Mouse (Mus musculus) erythroblast, adult 5-6 weeks (primary cell): Measurements from ENCODE around the gene Tbcd. TPM values are rescaled to one million over a fixed set of nuclear protein-coding genes. Genes with fewer than 3 reads are reported as not detected.

Experiments used
- ATAC-seq: replicated peaks from 2 replicates; pipeline ENCODE4 v1.8.0; 2016; ENCODE audit warnings: moderate number of reproducible peaks, mild to moderate bottlenecking, moderate TSS enrichment, inconsistent platforms; ENCODE audit not compliant: poor library complexity, low FRiP score, severe bottlenecking
- total RNA-seq, 2 experiments: library from RNA; stranded (forward) in 1 of 2; stranded (reverse) in 1 of 2; fragments of 150-400 nt in 1 of 2; fragments of 200-764, 138-1000 nt in 1 of 2; gene quantifications; 2 replicates each; pipeline versions ENCODE4 v1.2.3 to v1.2.4; 2015 to 2017; ENCODE audit warnings: low replicate concordance in 2 of 2

Tbcd gene
- total RNA-seq (2015; ENCODE audit: low replicate concordance): 67.3 and 91.8 TPM in 2 replicates
- total RNA-seq (2017; ENCODE audit: low replicate concordance): 76.7 and 101 TPM in 2 replicates

GRCm38 (mm10) chr11:121451753-121452635 is at the start of gene Tbcd:
Gene Tbcd (plus strand): TSS chr11:121451949.
- peak; percentile 92 for ATAC-seq

GRCm38 (mm10) chr11:121407366-121408155 is 44.2 kb upstream of the Tbcd start:
- ATAC-seq: no peak

GRCm38 (mm10) chr11:121414762-121415161 is 37.0 kb upstream of the Tbcd start:
- no peak for ATAC-seq

- ATAC-seq: no peak
Measured at GRCm38 (mm10) chr11:121415351-121415750, 36.4 kb upstream of the Tbcd start.

GRCm38 (mm10) chr11:121417971-121418370 is 33.8 kb upstream of the Tbcd start:
- no peak for ATAC-seq

GRCm38 (mm10) chr11:121418932-121419331 is 32.8 kb upstream of the Tbcd start:
- no peak for ATAC-seq

GRCm38 (mm10) chr11:121420379-121420778 is 31.4 kb upstream of the Tbcd start:
- no peak for ATAC-seq

- ATAC-seq: peak; percentile 91
Measured at GRCm38 (mm10) chr11:121420830-121421552, 30.8 kb upstream of the Tbcd start, which contains the start of gene Fn3krp. Gene Fn3krp (plus strand): TSS chr11:121421401.

- peak; percentile 60 for ATAC-seq
Measured at GRCm38 (mm10) chr11:121421553-121422173, 30.1 kb upstream of the Tbcd start.

- peak; percentile 64 for ATAC-seq
Measured at GRCm38 (mm10) chr11:121433397-121433796, 18.4 kb upstream of the Tbcd start.

GRCm38 (mm10) chr11:121434156-121435155 is 17.3 kb upstream of the Tbcd start, which contains the start of gene Fn3k:
Gene Fn3k (plus strand): TSS chr11:121434913.
- peak; percentile 70 for ATAC-seq

- peak; percentile 25 for ATAC-seq
Measured at GRCm38 (mm10) chr11:121437236-121437635, 14.5 kb upstream of the Tbcd start.

- ATAC-seq: no peak
Measured at GRCm38 (mm10) chr11:121439686-121440292, 12.0 kb upstream of the Tbcd start.

GRCm38 (mm10) chr11:121441653-121442052 is 10.1 kb upstream of the Tbcd start:
- no peak for ATAC-seq

GRCm38 (mm10) chr11:121442076-121442475 is 9.7 kb upstream of the Tbcd start:
- no peak for ATAC-seq

GRCm38 (mm10) chr11:121451216-121451726 is 478 bp upstream of the Tbcd start:
- 0 out of 2 replicates have a peak, but pooled peaks have one; percentile 0 for ATAC-seq

- no peak for ATAC-seq
Measured at GRCm38 (mm10) chr11:121457874-121458273, 6.1 kb downstream of the Tbcd start.
